Mouse (Mus musculus): Measurements from ENCODE around the gene Sytl2.

GRCm38 (mm10) chr7:90442518-90443080, 140.5 kb downstream of the Sytl2 start, which contains the start of gene Crebzf:
- TF ChIP-seq CTCF (IDR thresholded peaks at IDR 0.05; ENCODE audit: control insufficient read depth, insufficient read depth, insufficient read length) (no peak), USF1 (IDR thresholded peaks at IDR 0.05; ENCODE audit: low read depth) (no peak), FOSL1 (IDR thresholded peaks at IDR 0.05; ENCODE audit: insufficient read depth, low read length, poor library complexity, severe bottlenecking) (no peak)

All from C2C12 (cell line).